Mouse (Mus musculus) forebrain, embryonic 15.5 days (tissue): ENCODE results near the gene Aldh3a1. TPM values are rescaled to one million over a fixed set of nuclear protein-coding genes. Genes with fewer than 3 reads are reported as not detected.

Source experiments
- ATAC-seq: fragments of 200-750 bp; cut with Nextera tagmentation; replicated peaks from 2 replicates; pipeline ENCODE4 v1.8.0; 2017; ENCODE audit warnings: mild to moderate bottlenecking, moderate TSS enrichment, moderate library complexity
- H3K27ac ChIP-seq: fragments of 300-500 bp; sonication (generic); replicated peaks from 2 replicates; pipeline ENCODE4 v1.5.1; 2015; ENCODE audit warnings: mild to moderate bottlenecking, inconsistent platforms
- H3K27me3 ChIP-seq: fragments of 300-500 bp; sonication (generic); 2 replicates; pipeline ENCODE4 v1.6.1; 2015; ENCODE audit warnings: inconsistent platforms
- H3K36me3 ChIP-seq: fragments of 300-500 bp; sonication (generic); 2 replicates; pipeline ENCODE4 v1.6.1; 2015; ENCODE audit warnings: mild to moderate bottlenecking, inconsistent platforms
- H3K4me1 ChIP-seq: fragments of 300-500 bp; sonication (generic); 2 replicates; pipeline ENCODE4 v1.6.1; 2015; ENCODE audit warnings: inconsistent platforms
- H3K4me2 ChIP-seq: fragments of 300-500 bp; sonication (generic); replicated peaks from 2 replicates; pipeline ENCODE4 v1.6.1; 2015; ENCODE audit warnings: mild to moderate bottlenecking, inconsistent platforms
- H3K4me3 ChIP-seq: fragments of 300-500 bp; sonication (generic); 2 replicates; pipeline ENCODE4 v1.5.1; 2015; ENCODE audit warnings: mild to moderate bottlenecking, inconsistent platforms
- H3K9ac ChIP-seq: fragments of 300-500 bp; sonication (generic); replicated peaks from 2 replicates; pipeline ENCODE4 v1.6.1; 2015; ENCODE audit warnings: mild to moderate bottlenecking, inconsistent platforms
- H3K9me3 ChIP-seq: fragments of 300-500 bp; sonication (generic); 2 replicates; pipeline ENCODE4 v1.6.1; 2016; ENCODE audit warnings: inconsistent platforms
- WGBS: fragments of 180-500 bp; shearing (Covaris S2); methylation state at CpG from one replicate; pipeline ENCODE4 v1.1.7; 2015; ENCODE audit warnings: mixed read lengths; 5-methylcytosine and 5-hydroxymethylcytosine counted together
- polyA plus RNA-seq: library from polyadenylated mRNA; unstranded; fragments of >200 nt; fragmentation: Nextera tagmentation; extraction: Ambion mirVana; gene quantifications from 2 replicates; pipeline ENCODE4 v1.2.1, GENCODE M21; 2015

Gene Aldh3a1
- polyA plus RNA-seq, 1 experiment from 2014 or later, result 0.28 TPM

DNA sequence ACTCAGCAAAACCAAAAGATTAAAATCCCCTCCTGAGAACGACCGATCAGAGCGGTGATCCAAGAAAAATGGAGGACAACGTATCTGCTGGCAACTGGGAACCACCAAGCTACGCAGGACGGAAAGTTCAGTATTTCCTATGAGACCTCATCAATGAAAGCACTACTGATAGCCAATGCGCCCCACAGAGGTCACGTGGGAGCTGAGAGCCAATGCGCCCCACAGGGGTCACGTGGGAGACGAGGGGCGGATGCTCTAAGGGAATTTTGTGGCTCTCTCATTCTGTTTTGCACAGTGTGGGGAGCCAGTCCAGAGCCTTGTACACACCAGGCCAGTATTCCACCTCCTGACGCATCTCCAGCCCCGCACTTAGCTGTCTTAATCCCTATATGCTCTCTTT lies 55.2 kb downstream of the Aldh3a1 start:
- WGBS, result 93% methylated on average over 14 of the region's 14 CpGs
- peaks cover 10% of the 10 kb centered on the region for H3K4me1 ChIP-seq
- no peaks in the 10 kb centered on the region for H3K27me3 ChIP-seq
- no peak overlapping the region for H3K9ac ChIP-seq
- H3K4me2 ChIP-seq, result no peak overlapping the region
- ATAC-seq, result no peak
- H3K4me3 ChIP-seq, result no peak overlapping the region
- H3K9me3 ChIP-seq, result no peaks in the 10 kb centered on the region
- peaks cover 40% of the 10 kb centered on the region for H3K36me3 ChIP-seq
- no peak overlapping the region for H3K27ac ChIP-seq

GRCm38 (mm10) chr11:61263841-61264240 lies 56.5 kb downstream of the Aldh3a1 start:
- no peak for ATAC-seq
- Histone ChIP-seq H3K4me2 (no peak overlapping the region), H3K4me3 (no peak overlapping the region), H3K4me1 (peaks cover 12% of the 10 kb centered on the region), H3K27me3 (0 out of 2 replicates have a peak, but pooled peaks cover 2% of the 10 kb centered on the region), H3K9ac (no peak overlapping the region), H3K36me3 (peaks cover 31% of the 10 kb centered on the region), H3K9me3 (no peaks in the 10 kb centered on the region), H3K27ac (no peak overlapping the region)
- WGBS, result 91% methylated on average over 1 of the region's 1 CpGs

DNA sequence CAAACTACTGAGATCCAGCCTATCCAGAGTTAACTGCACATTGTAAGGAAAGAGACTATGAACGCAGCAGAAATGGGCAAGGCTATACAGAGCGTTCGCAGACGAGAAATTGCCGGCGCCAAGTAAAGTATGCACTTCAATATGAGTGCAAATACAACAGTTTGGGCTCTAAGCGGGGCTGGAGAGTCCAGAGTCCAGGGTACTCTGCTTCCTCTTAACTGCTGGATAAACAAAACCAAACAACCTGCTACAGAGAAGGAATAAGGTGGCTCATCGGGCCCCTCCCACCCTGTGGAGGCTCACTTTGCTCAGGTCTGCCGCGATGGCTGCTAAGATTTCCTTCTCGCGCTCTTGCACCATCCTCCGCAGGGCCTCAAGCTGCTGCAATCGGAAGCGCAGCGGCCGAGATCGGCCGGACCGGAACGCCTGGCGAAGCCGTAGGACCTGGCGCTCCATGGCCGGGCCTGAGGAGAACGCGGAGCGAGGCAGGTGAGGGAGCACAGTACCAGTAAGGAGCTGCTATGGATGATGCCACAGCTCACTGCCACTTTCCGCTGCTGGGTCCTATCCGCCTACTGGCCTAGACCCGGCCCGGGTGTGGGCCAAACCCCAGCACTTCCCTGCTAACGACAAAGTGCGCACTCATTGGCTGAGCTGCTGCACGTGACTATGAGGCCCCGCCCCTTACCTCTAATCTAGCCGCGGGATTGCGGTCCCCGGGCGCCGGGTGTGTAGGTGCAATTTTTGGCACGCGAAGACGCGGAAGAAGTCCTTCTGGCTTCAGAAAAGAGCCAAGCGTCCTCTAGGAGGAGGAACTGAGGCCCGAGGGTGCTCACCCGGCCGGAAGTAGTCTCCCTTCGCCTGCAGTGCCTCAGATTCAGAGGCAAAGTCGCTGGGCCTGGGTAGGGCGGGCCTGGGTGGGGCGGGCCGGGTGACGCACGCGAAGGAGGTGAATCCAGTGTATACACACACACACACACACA lies 59.5 kb downstream of the Aldh3a1 start, which contains the start of gene Aldh3a2:
Aldh3a2 (minus strand) TSS at position 914 of the 983 bp plus-strand sequence.
- Histone ChIP-seq H3K4me1 (peaks cover 12% of the 10 kb centered on the region), H3K9me3 (no peaks in the 10 kb centered on the region), H3K9ac (peak within 1 kb of the TSS; percentile 89), H3K36me3 (peaks cover 18% of the 10 kb centered on the region; the same call in 1 of the 2 replicates), H3K27ac (peak within 1 kb of the TSS; percentile 96), H3K4me3 (peak within 1 kb of the TSS; percentile 81), H3K27me3 (0 out of 2 replicates have a peak, but pooled peaks cover 6% of the 10 kb centered on the region), H3K4me2 (peak within 1 kb of the TSS; percentile 56)
- peak; percentile 100 for ATAC-seq
- under 1% methylated on average over 58 of the region's 58 CpGs for WGBS

Other genes starting within 250 kb of the Aldh3a1 start
- gene Kcnj12, start 185.0 kb upstream of the Aldh3a1 start, polyA plus RNA-seq, result 1.6 TPM in 2 replicates
- gene Tnfrsf13b, start 80.8 kb upstream of the Aldh3a1 start, polyA plus RNA-seq, result 0.78 and 0.91 TPM in 2 replicates
- 419 and 436 TPM in 2 replicates for gene Usp22, start 32.5 kb upstream of the Aldh3a1 start, polyA plus RNA-seq
- gene Aldh3a2, start 59.9 kb downstream of the Aldh3a1 start, polyA plus RNA-seq, result 27.5 and 28.0 TPM in 2 replicates
- gene Slc47a2, start 135.3 kb downstream of the Aldh3a1 start, polyA plus RNA-seq, result not detected in 2 replicates
- gene Slc47a1, start 170.8 kb downstream of the Aldh3a1 start, polyA plus RNA-seq, result 0.13 TPM in 1 of 2 replicates, not detected in the other
- gene Rnf112, start 246.6 kb downstream of the Aldh3a1 start, polyA plus RNA-seq, result 22.4 and 24.2 TPM in 2 replicates